Mouse (Mus musculus) testis, adult 2 months (tissue): ENCODE measurements around the gene Syndig1l.

Experiments used
- CTCF ChIP-seq: fragments of 200-500 bp; IDR thresholded peaks from 2 replicates; pipeline ENCODE4 v1.5.1; 2012; ENCODE audit warnings: low read depth, mild to moderate bottlenecking, inconsistent platforms, low read length, moderate library complexity; ENCODE audit not compliant: control insufficient read depth, insufficient read depth, insufficient replicate concordance
- POLR2A ChIP-seq: fragments of 200-500 bp; IDR thresholded peaks from 2 replicates; pipeline ENCODE4 v1.6.1; 2012; ENCODE audit warnings: low read depth, mild to moderate bottlenecking, inconsistent platforms, low read length, moderate library complexity; ENCODE audit not compliant: control insufficient read depth

DNA sequence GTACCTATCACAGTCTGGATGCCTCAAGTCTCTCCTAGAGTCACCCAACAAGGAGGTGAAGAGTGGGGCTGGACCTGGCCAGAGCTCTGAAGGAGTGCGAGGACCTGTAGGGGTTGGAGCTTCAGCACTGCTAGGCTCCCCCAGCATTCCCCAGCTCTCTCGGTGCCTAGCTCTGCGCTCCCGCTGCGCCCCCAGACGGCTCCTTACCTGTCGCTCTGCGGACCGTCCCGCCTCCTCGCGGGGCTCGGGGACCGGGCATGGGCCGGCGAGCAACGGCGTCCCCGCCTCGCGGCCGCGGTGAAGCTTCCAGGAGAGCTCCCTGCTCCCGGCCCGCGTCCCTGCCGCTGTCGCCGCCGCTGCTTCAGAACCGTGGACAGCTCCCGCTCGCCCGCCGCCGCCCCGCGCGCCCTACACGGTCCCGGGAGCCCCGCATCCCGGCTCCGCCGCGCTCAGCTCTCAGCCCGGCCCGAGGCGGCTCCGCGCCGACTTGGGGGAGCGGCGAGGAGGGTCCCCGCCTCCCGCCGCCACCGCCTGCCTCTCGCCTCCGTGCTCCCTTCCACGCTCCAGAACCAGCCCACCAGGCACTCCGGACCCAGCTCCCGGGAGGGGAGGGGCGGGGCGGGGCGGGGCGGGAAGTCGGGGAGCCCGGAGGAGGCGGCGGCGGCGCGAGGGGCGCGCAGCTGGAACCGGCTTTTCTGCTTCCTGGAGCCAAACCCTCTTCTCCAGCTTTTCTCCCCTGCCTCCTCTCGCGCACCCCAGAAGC lies at the start of gene Syndig1l:
- 0 out of 2 replicates have a peak, but pooled peaks have one; percentile 26 for TF ChIP-seq POLR2A
- no peak for TF ChIP-seq CTCF
